Mouse (Mus musculus) kidney, postnatal 36 days (tissue): ENCODE data around the gene Nedd4.
"Not testable (repeated sequence)": the region's sequence is repeated elsewhere in the genome, so short reads cannot be mapped to it uniquely, and the experiment has no call there.

Experiments
- DNase-seq, 2 experiments: peaks; one replicate each; pipeline ENCODE4 v3.0.0; 2021 to 2022; ENCODE audit warnings: mixed read lengths in 2 of 2

Gene Nedd4

DNA sequence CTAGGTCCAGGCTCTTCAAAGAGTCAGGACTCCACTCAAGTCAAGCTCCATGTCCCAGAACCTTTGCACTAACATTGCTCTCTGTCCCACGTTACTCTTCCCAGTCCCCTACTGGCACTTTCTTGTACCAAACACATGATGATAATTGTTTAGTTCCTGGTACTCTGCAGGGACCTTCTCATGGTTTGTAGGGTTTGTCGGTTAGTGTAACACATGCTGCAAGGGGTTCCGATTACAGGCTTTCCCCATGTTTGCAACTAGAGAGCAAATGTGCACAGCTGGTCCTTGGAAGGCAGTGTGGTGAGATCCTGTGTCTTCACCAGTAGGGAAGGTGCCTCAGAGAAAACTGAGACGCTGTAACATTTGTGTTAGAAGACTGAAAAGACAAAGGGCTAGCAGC lies 8.6 kb upstream of the Nedd4 start:
- no peak for DNase-seq

DNA sequence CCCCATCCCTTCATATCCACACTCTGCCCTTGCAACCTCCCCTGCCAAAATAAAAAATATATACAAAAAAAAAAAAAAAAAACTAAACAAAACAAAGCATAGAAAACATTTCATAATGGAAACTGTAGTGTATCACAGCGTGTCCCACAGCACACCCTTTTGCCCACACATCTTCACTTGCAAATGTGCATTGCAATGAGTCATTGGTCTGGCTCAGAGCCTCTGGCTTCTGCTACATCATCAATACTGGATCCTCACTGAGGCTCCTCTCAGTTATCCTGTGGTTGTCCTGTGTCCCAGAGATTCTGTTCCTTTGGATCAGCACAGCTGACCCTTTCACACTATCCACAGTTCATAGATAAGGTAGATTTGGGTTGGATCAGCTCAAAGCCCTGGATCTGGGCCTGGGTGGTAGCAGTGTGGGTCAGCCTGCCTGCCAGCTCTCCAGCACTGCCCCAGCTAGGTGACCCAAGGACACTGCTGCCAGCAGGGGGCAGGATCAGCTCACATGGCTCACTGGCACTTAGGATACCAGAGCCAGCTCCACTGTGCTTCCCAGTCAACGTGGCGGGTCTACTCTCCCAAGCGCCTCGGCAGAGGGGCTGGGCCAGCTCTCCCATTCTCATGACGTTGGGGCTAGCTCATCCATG lies 7.4 kb upstream of the Nedd4 start:
- DNase-seq: peak; percentile 82 to 95

DNA sequence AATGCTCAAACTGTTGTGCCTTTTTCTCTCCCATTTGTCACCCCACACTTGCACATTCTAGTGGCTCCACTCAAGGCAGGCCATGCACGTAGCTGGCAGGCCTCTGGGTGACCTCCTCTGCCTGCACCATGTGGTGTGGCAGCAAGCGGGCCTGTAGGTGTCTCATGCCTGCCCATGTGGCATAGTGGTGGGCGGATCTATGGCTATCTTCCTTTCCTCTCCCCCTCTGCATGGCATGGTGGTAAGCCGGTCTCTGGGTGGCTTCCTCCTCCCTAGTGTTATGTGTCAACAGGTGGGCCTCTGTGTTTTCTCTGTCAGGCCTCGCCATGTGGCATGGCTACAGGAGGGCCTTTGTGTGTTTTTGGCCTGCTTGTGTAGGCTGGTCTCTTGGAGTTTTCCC lies 6.5 kb upstream of the Nedd4 start:
- no peak for DNase-seq

DNA sequence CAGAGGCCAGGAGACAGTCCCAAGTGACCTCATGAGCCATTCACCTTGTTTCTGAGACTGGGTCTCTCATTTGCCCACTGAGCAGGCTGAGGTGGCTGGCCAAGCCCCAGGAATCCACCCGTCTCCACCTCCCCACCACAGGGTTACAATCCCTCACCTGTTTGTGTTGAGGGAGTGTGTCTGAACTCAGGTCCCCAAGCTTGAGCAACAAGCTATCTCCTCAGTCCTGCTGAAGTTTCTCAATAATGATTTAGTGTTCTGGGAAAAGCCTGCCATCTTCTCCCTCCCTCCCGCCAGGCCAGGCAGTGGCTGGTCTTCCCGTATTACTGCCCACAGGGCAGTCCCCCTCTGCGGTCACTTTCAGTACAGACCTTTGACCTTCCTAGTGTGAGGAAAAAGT lies 5.7 kb upstream of the Nedd4 start:
- no peak for DNase-seq

DNA sequence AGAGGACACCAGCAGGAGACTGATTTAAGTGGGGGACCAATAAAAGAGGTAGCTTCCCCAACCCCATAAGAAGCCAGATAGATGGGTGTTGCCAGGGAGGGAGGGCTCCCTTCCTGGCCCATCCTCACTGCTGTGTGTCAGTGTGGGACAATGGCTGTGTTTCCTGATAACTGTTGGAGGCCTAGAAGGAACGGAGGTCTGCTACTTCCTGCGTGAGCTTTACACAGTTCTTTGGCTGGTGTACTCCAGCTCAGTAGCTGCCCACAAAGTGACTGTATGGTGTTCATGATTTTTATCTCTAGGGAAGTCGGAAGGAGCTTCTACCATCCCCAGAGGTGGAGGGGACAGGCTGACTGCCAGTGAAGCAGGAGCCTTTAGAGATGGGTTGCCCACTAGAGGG lies 5.2 kb upstream of the Nedd4 start:
- no peak for DNase-seq

DNA sequence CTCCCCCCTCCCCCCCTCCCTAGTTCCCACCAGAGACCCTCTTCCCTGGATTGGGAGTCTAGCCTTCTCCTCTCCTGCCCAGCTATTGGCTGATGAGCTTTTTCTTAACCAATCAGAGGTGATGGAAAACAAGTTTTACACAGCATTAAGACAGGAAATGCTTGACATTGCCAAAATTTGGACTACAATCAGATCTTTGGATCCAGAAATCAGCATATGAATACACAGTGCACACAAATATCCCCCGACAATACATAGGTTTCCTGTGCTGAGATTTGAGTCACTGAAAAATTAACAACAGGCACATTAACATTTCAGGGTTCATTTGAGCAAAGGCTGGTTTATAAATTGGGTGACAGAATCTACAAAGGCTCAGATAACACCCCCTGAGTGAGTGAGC lies 4.5 kb upstream of the Nedd4 start:
- no peak for DNase-seq

DNA sequence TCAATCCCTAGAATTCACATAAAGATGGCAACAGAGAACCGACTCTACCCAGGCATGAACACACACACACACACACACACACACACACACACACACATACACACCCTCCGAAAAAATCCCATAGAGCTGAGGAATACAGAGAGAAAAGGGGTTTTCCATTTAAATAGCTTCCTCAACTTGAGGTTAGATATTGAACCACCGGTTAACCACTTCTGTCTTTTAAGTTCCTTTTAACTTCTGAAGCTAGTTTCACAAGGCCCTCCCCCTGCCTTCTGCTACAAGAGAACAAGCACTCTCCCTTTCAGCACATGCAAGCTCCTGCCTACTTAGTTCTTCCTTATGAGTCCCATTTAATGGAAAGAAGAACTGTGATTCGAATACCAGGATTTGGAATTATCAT lies 2.0 kb upstream of the Nedd4 start:
- no peak for DNase-seq

DNA sequence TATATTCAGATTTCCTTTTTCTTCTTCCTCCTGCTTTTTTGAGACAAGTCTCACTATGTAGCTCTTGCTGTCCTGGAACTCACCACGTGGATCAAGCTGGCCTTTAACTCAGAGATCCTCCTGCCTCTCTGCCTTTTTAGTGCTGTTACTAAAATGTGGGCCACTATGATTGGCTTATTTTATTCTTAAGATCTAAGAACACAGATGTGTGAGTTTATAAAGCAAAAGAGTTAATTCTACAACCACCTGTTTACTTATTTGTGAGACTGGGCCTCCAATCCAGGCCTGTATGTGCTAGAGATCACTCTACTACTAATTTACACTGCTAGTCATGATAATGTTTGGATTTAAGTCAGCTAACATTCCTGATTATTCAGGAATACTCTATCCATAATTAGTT lies 1.2 kb upstream of the Nedd4 start:
- DNase-seq: no peak

DNA sequence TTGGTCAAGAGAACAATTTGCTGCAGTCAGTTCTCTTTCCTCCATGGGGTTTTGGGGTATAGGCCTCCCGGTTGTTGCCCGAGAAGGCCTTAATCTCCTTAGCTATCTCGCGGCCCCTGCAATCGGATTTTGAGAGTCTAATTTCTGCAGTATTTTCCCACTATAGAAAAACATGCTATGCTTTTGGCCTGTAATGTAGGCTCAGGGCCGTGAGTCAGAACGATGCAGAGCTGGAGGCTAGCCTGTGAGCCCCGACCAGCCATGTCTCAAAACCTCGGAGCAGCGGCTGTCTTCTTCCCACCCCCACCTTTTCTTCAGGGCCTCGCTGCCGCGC lies 618 bp upstream of the Nedd4 start:
- DNase-seq: no peak

DNA sequence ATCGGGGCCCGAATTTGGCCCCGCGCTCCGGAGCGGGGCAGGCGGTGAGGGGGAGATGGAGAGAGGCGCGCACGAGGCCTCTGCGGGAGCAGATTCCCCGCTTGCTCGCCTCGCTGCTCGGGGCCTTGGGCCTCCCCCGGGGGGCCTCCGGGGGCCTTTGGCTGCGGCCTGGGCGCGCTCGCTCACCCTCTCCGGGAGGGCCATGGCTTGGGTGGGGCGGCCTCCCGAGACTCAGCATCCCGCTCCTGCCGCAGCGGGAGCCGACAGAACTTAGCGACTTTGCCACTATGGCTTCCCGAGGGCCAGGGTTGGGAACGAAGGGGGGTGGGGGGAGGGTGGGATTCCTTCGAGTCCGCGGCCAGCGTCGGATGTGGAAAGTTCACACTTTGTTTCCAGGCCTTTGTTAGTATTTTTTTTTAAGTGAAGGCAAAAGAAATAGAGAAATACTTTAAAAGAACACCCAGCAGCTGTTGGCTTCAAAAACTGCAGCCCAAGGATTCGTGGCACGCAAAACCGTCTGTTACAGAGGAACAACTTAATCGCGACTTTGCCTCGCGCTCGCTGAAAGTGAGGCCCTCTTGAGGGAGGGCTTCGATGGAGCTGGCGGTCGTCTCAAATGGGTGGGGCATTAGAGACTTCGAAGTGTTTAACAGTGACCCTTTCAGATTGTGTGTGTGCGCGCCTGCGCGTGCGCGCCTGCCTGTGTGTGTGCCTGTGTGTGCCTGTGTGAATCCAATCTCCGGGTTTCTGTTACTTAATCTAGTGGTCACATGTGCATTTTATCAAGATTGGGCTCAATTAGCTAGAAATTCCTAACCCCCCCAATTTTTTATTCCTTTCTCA lies 766 bp downstream of the Nedd4 start:
- DNase-seq: peak; percentile 82 to 86

DNA sequence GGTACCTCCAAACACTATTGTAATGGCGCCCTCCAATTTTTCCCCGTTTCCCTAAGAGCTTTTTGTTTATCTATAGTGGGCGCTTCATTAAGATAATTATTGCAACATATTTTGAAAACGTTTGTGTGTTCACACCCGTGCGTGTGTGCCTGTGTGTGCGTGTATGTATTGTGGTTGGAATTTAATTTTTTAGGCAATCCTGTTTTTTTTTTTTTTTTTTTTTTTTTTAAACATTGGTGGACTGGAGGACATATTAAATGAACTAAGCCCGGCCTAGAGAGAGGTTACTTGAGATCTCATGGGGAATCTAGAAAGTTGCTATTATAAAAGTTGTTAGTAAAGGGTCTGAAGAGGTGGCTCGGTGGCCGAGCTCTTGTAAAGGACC lies 1.4 kb downstream of the Nedd4 start:
- no peak for DNase-seq

DNA sequence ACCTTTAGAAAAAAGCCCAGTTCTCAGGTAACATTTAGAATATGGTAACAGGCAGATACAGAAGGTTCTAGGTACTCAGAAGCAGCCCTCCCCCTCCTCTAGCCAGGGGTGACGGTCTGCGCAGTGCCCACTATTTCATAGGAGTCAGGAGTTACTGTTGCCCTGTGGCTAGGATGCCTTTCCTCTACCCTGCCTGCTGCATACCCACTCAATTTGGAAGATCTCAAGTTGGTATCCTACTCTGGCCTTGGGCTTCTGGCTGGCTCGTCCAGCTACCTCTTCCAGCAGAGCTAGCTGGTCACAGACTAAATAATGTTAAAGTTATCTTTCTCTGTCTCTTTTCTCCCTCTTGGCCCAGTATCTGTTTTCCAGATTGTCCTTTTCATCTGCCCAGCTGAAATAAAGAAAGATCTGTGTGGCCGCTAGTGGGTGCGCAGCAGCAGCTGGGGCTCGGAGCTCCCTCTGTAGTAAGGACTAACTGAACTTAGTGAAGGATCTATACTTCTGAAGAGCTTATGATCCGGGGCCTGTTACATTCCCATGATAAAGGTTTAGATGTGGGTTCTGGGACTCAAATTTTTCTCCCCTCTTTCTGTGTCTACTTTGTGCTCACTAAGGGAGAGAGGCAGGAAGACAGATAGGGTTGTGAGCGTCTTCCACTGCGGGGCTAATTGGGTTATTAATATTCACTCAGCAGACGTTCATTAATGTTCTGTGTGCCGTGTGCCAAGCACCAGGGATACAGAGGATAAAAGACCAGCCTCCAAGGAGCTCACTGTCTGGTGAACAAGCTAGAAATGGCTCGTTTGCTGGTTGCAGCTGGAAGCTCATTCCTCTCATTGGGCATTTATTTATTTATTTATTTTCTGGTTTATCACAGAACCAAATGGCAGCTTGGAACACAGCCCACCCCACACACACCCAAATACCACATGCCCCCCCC lies 2.5 kb downstream of the Nedd4 start:
- no peak for DNase-seq

DNA sequence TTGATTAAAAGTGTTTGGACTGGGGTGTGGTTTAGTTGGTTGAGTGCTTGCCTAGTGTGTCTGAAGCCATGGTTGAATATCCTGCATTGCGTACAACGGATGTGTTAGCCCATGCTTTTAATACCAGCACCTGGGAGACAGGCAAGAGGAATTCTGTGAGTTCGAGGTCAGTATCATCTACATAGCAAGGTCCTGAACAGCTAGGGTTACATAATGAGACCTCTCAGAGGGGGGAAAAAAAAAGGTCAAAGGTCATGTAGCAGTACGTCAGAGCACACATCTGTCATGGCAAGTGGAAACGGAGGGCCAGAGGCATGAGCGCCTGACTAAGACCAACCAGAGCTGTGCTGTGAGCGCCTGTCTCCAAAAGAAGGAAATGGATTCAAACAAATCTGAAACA lies 3.4 kb downstream of the Nedd4 start:
- peak in 1 of 2 experiments; percentile 32 for DNase-seq

DNA sequence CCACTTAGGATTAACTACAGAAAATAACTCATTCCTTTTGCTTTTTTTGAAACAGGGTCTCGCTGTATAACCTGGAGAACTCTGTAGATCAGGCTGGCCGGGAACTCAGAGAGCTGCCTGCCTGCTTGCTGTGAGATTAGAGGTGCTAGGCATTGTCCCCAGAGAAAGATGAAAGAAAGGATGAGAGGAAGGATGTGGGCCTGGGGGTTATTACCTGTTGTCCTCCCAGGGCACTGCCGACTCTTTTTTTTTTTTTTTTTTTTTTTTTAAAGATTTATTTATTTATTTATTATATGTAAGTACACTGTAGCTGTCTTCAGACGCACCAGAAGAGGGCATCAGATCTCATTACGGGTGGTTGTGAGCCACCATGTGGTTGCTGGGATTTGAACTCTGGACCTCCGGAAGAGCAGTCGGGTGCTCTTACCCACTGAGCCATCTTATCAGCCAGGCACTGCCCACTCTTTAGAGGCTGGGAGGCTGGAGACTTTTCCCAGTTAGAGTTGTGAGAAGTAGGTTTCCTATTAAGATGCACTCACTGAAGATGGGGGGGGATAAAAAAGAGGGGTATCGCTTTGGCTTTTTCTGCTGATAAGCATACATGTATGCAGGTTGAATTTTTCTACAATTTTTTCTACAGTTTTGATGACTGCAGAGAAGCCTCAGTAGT lies 4.3 kb downstream of the Nedd4 start:
- not testable (repeated sequence) for DNase-seq

DNA sequence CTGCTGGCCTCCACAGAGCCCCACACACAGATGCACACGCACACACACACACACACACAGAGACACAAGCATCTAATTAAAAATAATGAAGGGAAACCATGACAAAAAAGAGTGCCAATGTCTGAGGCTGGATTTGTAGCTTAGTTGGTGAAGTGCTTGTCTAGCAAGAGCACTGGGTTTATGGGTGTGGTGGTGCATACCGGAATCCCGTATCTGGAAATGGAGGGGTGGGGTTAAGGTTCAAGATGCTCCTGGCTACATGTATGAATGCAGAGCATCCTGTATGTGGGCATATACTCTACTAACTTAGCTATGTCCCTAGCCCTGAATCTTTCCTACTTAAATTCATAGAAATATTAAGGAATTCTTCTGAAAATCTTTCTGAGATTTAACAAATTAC lies 5.0 kb downstream of the Nedd4 start:
- DNase-seq: no peak

DNA sequence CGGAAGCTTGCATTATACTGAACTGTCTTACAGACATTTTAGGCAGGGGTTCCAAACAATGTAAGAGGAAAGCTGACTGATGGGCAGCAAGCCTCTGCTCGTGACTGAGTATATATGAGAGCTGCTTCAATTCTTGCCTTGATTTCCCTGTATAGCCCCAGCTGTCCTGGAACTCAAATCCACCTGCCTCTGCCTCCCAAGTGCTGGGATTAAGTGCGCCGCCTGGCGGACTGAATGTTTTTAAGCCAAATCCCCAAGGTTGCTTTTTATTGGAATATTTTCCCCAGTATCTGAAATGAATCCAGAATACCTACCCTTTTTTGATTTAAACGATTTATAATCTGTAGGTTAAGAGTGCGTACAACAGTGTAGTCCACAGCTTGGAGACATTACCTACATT lies 7.2 kb downstream of the Nedd4 start:
- no peak for DNase-seq

DNA sequence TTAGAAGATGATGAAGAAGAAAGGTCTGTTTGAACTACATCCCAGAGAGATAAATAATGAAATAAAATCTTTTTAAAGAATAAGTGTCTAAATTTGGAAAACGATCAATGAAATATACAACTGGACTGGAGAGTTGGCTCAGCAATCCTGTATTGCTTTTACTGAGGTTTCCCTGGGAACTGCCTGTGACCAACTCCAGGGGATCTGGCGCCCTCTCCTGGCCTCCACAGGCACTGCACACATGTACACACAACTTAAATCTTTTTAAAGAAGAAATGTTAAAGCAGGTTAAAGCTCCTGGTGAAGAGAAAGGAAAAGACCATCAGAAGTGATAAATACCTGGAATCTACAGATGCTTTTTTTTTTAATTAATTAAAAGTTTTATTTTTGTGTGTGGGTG lies 10.2 kb downstream of the Nedd4 start:
- peak; percentile 83 to 93 for DNase-seq

DNA sequence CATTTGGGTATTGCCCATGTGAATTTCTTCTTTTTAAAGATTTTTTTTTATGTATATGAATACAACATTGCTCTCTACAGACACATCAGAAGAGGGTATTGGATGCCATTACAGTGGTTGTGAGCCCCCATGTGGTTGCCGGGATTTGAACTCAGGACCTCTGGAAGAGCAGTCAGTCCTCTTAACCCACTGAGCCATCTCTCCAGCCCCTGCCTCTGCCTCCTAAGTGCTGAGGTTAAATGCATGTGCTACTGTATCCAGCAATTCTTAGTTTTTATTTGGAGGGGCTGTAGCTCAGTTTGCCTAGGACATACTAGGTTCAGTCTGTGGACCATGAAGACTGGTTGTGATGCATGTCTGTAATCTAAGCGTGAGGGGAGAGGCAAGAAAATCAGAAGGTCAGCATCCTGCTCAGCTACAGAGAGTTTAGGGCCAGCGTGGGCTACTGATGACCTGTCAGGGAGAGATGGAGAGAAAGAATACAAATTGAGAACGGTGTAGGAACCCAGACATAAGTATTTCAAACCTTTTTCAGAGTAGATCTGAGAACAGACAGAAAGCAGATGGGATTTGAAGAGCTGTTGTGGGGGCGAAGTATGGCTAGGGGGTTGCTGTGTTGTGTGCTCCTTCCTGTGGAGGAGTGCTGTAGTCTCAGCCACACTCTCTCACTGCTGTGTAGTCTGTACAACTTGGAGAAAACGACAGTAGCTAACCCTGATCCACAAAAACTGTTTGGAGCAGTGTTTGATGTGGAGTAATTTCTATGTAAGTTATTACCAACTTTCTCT lies 13.0 kb downstream of the Nedd4 start:
- no peak for DNase-seq

DNA sequence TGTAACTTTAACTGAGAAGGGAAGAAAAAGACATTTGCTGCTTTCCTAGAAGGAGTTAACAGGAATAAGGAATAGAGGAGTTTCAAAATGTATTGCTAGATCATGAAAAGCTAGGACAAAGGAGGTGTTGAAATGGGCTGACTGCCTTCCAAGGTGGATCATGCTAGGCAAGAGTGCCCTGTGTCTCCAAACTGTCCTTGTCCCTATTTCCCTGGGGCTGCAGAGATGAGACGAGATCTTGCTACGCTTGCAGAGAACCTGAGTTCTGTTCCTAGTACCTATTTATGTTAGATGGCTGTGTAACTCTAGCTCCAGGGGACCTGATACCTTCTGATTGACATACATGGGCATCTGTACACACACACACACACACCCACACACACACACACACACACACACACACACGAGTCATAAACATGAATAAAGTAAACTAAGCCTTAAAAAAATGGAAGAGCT lies 13.6 kb downstream of the Nedd4 start:
- DNase-seq: no peak

DNA sequence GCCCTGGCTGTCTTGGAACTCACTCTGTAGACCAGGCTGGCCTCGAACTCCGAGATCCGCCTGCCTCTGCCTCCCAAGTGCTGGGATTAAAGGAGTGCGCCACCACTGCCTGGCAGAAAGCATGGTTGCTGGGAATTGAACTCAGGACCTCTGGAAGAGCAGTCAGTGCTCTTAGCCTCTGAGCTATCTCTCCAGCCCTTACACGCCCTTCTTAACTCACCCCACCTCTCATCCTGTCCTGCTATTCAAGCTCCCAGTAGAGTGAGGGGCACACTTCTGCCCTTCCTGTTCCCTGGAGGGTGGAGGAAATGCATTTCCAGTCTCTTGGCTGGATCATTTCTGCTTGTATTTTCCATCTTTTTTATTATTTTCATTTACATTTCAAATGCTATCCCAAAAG lies 15.5 kb downstream of the Nedd4 start:
- no peak for DNase-seq

DNA sequence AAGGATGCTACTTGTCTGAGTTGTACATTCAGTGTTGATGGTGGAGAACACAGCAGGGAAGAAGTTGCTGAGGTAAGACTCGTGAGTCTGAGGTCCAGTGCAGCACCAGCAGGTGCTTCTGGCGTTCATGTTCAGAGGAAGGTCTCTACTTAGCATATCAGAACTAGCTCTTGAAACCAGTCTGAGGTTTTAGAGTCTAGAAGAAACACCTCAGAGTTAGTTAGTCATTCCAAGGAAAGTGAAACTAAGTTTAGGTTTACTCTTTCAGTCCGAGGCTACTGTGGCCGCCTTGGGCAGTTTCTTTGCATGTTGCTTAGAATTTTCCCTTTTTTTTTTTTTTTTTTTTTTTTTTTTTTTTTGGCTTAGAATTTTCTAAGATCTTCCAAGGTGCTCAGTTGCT lies 16.6 kb downstream of the Nedd4 start:
- no peak for DNase-seq

DNA sequence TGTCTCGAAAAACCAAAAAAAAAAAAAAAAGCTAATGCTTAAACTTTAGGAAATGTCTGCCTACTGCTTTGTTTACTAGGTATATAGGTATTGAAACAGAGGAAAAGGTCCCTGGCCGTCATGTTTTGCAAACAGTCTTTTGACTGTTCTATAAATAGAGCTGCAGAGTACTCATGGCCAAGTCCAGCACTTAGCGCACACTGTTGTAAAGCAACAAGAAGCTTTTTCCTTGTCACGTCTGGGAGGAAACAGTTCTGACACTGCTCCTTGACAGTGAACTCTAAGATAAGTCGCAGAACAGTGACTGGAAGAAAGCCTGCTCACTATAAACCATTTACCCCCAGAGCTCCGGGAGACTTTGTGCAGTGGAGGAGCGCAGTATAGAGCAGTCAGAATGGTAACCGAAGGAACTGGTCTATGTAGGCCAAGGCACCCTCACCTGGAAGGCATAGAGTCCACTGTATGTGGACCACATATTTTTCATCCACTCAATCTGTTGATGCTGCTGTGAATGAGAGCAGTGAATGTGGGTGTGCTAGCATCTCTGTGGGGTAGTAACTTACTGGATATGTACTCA lies 19.6 kb downstream of the Nedd4 start:
- no peak for DNase-seq
